Mouse (Mus musculus): ENCODE results near the gene Lysmd3. TPM values are rescaled to one million over a fixed set of nuclear protein-coding genes. Genes with fewer than 3 reads are reported as not detected.

Lysmd3 gene
- polyA plus RNA-seq (2017; shearing (Covaris generic)) = 19.7 TPM

DNA sequence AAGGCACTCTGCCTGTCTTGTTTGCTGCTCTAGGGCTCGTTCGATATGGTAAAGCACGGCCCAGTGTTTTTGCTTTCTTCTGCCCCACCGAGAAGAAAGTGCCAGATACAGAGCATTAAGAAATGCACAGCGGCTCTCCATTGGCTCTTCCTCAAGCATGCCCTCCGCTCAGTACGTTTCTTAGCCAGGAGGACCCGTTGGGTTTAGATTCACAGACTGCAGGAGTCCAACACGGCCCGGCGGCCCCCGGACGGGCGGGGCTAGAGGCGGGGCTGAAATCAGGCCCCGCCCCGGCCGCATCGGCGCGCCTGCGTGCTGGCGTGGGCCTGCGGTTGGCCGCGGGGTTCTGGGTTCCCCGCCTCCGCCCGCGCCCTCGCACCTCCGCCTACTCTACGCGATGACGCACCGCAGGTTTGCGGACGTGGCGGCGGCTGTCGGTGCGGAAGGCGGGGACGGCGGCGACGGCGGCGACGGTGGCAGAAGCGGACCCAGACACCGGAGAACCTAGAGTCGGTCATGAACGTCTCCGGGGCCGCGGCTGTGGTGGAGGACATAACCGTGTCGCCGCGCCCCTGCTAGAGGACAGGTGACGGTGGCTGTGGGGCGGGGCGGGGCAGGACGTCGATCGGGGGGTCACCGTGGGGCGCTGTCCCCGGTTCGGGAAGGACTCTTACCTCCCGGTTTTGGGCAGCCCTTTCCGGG is at the start of gene Lysmd3:
Lysmd3 (plus strand) TSS at position 313 of the 702 bp plus-strand sequence.

DNA sequence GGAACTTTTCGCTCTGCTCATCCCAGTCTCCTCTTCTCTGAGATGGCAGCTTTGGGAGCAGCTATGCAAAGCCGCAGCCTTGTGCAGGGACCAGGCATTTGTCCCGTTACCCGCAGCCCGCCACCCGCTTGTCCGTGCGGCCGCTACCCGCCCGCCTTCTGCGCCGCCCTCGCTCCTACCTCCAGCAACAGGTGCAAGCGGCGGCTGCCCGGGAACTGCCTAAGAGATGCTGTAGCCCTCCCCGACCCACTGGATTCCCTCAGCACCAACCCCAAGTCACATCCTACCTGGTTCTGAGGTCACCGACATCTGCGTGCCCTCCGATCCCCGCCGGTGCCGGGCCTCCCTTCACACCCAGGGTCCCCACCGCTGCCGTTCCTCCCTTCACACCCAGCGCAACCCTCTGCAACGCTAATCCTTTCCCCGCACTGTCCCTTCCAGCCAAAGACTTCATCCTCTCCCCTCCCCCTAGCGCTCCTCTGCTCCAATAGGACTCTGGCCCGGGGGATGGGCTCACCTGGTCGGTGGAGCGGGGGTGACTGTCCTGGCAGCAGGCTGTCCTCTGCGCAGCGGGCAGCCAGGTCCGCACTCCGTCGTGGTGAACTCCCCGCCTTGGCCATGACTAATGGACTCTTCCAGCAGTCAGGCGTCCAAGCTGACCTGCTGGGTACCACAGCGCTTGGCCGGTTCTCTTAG is 24.6 kb upstream of the Lysmd3 start, which contains the start of gene Adgrv1:
Adgrv1 (minus strand) TSS at position 435 of the 696 bp plus-strand sequence.

DNA sequence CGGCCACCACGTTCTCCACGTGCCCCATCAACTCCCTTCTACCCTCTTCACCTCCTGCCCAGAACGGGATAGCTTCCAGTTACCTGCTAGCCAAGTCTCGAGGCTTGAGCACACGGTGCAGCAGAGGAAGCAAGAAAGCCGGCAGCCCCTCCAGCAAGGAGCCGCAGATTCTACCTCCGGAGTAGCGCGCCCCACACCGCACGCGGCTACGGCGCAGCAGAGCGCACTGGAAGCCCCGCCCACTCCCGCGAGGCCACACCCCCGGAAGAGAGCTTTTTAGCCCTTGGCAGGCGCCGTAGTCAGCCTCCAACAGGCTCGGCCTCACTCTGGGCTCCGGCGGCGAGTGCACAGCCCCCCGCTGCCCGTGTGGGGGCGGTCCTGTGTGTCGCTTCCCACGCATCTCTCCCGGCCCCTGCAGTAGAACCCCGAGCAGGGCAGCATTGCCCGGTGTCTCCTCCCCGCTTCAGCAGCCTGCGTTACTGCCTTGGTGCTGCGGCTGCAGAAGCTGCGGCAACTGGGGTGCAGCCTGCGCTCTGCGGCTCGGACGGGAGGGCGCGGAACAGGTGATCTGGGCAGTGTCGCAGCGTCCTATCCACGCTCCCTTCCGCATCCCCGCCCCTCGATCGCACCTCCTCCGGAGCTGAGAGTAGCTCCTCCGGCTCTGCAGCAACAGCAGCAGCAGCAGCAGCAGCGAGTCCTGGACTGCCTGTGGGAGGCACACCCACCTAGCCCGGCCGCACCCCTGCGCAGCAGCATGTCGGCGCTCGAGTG is 53.5 kb downstream of the Lysmd3 start, which contains the start of the genes Polr3g and Mblac2:
Polr3g (minus strand) TSS at position 239 of the 771 bp plus-strand sequence.
Mblac2 (plus strand) TSS at position 567 of the 771 bp plus-strand sequence.

Other genes starting within 250 kb of the Lysmd3 start
- gene Adgrv1, start 24.5 kb upstream of the Lysmd3 start, polyA plus RNA-seq (2017; shearing (Covaris generic)) = 1.2 TPM
- 19.0 TPM for gene Polr3g, start 53.4 kb downstream of the Lysmd3 start, polyA plus RNA-seq (2017; shearing (Covaris generic))
- gene Mblac2, start 53.7 kb downstream of the Lysmd3 start, polyA plus RNA-seq (2017; shearing (Covaris generic)) = 19.5 TPM
- gene Cetn3, start 125.4 kb downstream of the Lysmd3 start, polyA plus RNA-seq (2017; shearing (Covaris generic)) = 186 TPM